Mouse (Mus musculus): ENCODE data around the gene Ccdc14.
A peak's percentile ranks its signal among the peaks of the same experiment; 100 is the strongest.
"Not testable (repeated sequence)": the region's sequence is repeated elsewhere in the genome, so short reads cannot be mapped to it uniquely, and the experiment has no call there.

Ccdc14 gene

GRCm38 (mm10) chr16:34711481-34711880 lies 21.1 kb downstream of the Ccdc14 start:
- peak; percentile 38 for DNase-seq (ENCODE audit: low read depth)

DNA sequence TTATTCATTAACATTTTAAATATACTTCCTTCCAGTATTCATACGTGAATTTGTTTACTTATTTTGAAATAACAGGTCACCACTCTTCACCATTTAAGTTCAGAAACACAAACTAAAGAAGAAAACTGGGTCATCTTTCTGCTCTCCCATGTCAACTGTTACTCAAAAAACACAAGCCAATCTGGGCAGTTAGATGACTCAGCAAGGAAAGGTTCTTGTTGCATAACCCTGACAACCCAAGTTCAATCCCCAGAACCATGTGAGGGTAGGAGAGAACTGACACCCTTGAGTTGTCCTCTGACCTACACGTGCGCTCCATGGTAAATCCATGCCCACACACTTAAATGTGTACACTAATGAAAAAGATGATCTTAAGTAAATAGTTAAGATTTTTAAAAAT lies 34.7 kb downstream of the Ccdc14 start:
- no peak for DNase-seq (ENCODE audit: low read depth)

- DNase-seq (ENCODE audit: low read depth): not testable (repeated sequence)
Observed at GRCm38 (mm10) chr16:34728610-34729009, 38.2 kb downstream of the Ccdc14 start.

GRCm38 (mm10) chr16:34729371-34729770 lies 39.0 kb downstream of the Ccdc14 start:
- no peak for DNase-seq (ENCODE audit: low read depth)

DNA sequence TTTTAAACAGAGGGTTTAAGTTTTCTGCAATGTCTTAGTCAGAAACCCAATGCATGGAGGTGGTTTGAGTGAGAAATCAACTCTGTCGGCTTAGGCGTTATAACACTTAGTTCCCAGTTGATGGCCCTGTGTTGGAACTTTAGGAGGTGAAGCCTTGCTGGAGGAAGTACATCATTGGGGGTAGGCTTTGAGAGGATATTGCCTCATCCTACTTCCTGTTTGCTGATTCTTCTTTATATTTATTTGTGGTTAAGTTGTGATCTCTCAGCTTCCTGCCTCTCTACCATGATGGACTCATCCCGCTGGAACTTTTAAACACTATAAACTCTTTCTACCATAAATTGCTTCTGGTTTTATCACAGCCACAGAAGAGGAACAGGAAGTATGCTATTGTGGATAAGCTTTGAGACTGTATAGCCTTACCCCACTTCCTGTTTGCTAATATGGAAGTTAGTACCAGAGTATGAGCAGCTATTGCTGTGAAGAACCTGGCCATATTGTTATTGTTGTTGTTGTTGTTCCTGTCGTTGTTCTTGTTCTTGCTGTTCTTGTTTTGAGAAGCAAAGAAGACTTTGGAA lies 48.3 kb downstream of the Ccdc14 start:
- DNase-seq (ENCODE audit: low read depth): peak; percentile 1

GRCm38 (mm10) chr16:34742930-34743329 lies 52.5 kb downstream of the Ccdc14 start:
- no peak for DNase-seq (ENCODE audit: low read depth)

GRCm38 (mm10) chr16:34745065-34745585 lies 54.7 kb downstream of the Ccdc14 start, which contains the start of gene Mylk:
TSS of gene Mylk (plus strand) at chr16:34745210.
- DNase-seq (ENCODE audit: low read depth): no peak

- no peak for DNase-seq (ENCODE audit: low read depth)
Observed at GRCm38 (mm10) chr16:34748081-34748720, 57.8 kb downstream of the Ccdc14 start.

GRCm38 (mm10) chr16:34749536-34749935 lies 59.1 kb downstream of the Ccdc14 start:
- DNase-seq (ENCODE audit: low read depth): no peak

DNA sequence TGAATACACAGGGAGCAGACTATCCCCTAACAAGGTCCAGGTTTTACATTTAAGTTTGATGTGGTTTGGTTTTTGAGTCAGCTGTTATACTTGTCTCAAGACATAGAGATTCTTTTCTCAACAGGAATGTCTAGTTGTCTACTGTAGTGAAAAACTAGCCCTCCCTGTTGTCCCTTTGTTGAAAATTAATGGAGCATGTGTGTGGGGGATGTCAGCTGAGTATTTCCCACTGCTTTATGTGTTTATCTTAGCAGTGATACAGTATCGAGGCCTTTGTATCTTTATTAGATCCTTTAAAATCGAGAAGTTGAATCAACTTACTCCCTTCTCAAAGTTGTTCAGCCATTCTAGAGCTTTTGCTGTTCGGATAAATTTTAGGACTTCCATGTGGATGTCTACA lies 61.6 kb downstream of the Ccdc14 start:
- DNase-seq (ENCODE audit: low read depth): no peak

DNA sequence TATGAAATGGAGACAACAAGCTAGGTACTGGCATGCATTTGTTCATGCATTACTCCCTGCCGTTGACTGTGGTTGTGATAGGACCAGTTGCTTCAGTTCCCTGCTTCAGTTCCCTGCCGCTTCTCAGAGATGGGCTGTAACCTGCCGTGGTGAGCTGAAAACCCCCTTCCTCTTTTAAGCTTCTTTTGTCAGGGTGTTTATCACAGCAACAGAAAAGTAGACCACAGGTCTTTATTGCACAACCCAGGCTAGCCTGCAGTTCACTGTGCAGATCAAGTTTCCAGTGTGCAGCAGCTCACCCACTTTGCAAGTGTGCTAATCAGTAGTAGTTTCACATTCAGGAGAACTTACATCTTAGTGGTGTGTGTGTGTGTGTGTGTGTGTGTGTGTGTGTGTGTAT lies 62.6 kb downstream of the Ccdc14 start:
- DNase-seq (ENCODE audit: low read depth): no peak

GRCm38 (mm10) chr16:34756991-34757390 lies 66.6 kb downstream of the Ccdc14 start:
- DNase-seq (ENCODE audit: low read depth): no peak

GRCm38 (mm10) chr16:34758205-34758604 lies 67.8 kb downstream of the Ccdc14 start:
- DNase-seq (ENCODE audit: low read depth): no peak

DNA sequence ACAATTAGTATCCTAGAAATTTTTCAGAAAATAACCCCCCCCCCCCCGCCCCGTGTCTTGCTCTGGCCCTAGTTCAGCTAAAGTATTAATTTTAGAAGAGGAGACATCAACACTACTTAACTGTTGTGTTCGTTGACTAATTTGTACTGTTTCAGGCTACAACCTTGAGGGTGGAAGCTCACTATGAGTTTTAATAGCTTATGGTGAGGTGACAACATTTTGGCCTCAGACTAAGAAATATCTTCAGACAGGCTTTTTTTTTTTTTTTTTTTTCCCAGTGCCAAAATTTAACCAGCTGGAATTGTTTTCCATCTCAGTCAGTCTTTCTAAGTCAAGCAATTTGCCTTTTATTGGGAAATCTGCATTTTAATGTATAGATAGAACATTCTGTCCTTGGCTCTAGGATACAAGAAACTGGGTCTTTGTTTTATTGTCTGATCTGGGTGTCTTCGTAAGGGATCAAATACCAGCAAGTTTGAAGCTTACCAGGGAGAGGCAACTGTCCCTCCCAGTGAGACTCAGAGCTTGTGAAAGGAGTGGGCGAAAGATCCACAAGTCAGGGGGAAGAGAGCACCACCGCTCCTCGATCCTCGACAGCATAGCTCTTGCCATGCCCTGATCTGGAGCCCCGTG lies 73.7 kb downstream of the Ccdc14 start:
- no peak for DNase-seq (ENCODE audit: low read depth)

- DNase-seq (ENCODE audit: low read depth): no peak
Observed at GRCm38 (mm10) chr16:34765666-34766065, 75.2 kb downstream of the Ccdc14 start.

DNA sequence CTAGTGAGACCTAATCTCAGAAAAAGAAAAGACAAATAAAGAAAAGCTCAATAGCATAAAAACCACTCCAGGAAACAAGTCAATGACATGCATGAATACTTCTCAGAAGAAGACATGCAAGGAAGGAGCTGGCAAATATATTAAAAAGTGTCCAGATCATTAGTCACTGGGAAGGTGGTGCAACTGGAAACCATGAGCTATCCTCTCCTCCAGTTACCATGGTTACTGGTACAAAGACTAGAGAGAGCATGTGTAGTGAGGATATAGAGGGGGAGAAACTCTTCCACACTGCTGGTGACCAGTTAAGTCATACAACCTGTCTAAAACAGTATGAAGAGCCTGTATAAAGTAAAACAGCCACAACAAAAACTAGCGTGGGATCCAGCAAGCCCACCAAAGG lies 75.8 kb downstream of the Ccdc14 start:
- no peak for DNase-seq (ENCODE audit: low read depth)

- no peak for DNase-seq (ENCODE audit: low read depth)
Observed at GRCm38 (mm10) chr16:34767443-34767842, 77.0 kb downstream of the Ccdc14 start.

GRCm38 (mm10) chr16:34768436-34768835 lies 78.0 kb downstream of the Ccdc14 start:
- no peak for DNase-seq (ENCODE audit: low read depth)

- DNase-seq (ENCODE audit: low read depth): no peak
Observed at GRCm38 (mm10) chr16:34770127-34770526, 79.7 kb downstream of the Ccdc14 start.

DNA sequence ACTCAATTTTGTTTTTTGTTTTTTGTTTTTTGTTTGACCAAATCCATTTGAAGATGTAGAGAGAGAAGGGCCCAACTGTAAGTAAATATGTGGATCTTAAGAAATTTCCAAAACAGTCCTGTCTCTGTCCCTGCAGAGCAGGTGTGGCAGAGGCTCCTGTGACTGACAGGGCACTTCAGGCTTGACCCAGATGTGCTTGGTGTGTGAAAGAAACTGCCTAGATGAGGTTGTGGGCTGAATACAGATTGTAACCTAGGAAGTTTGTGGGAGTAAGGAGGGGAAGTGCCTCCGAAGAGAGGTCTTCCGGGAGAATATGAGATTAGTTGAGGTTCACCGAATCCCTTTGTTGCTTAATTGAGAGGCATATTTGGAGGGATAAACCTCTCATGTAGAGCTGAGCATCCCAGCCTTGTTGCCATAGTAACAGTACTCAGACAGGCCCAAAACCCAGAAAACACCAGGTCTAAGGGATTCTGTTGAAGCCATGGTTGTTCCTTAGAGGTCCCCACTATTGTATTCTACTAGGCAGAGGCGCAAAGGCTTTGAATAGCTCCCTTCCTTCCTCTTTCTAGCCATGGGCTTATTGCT lies 82.1 kb downstream of the Ccdc14 start:
- no peak for DNase-seq (ENCODE audit: low read depth)

All from induced T-regulatory cell, adult 2 months (primary cell).